Mouse (Mus musculus) embryonic facial prominence, embryonic 14.5 days (tissue): ENCODE measurements around the gene Plekhg5. TPM values are rescaled to one million over a fixed set of nuclear protein-coding genes. Genes with fewer than 3 reads are reported as not detected.

Source experiments
- ATAC-seq: fragments of 200-750 bp; cut with Nextera tagmentation; 2 replicates; pipeline ENCODE4 v1.8.0; 2017; ENCODE audit warnings: low read depth, moderate number of reproducible peaks, moderate TSS enrichment
- DNase-seq: peaks from one replicate; pipeline ENCODE4 v3.0.0-alpha.2; 2015; ENCODE audit warnings: low spot score
- H3K27ac ChIP-seq: fragments of 300-500 bp; sonication (generic); replicated peaks from 2 replicates; pipeline ENCODE4 v1.5.1; 2014; ENCODE audit warnings: low read depth, mild to moderate bottlenecking, low read length, moderate library complexity
- H3K27me3 ChIP-seq: fragments of 300-500 bp; sonication (generic); replicated peaks from 2 replicates; pipeline ENCODE4 v1.6.1; 2014; ENCODE audit warnings: low read length; ENCODE audit not compliant: control insufficient read depth, insufficient read depth
- H3K36me3 ChIP-seq: fragments of 300-500 bp; sonication (generic); 2 replicates; pipeline ENCODE4 v1.6.1; 2014; ENCODE audit warnings: low read length, mixed read lengths; ENCODE audit not compliant: control insufficient read depth, insufficient read depth
- H3K4me1 ChIP-seq: fragments of 300-500 bp; sonication (generic); 2 replicates; pipeline ENCODE4 v1.6.1; 2014; ENCODE audit warnings: antibody characterized with exemption, low read length; ENCODE audit not compliant: control insufficient read depth, insufficient read depth
- H3K4me2 ChIP-seq: fragments of 300-500 bp; sonication (generic); 2 replicates; pipeline ENCODE4 v1.6.1; 2014; ENCODE audit warnings: low read depth, mild to moderate bottlenecking, low read length, moderate library complexity, mixed read lengths
- H3K4me3 ChIP-seq: fragments of 300-500 bp; sonication (generic); 2 replicates; pipeline ENCODE4 v1.5.1; 2014; ENCODE audit warnings: low read depth, mild to moderate bottlenecking, low read length
- H3K9ac ChIP-seq: fragments of 300-500 bp; sonication (generic); 2 replicates; pipeline ENCODE4 v1.6.1; 2014; ENCODE audit warnings: low read depth, mild to moderate bottlenecking, low read length, moderate library complexity, mixed read lengths
- H3K9me3 ChIP-seq: fragments of 300-500 bp; sonication (generic); 2 replicates; pipeline ENCODE4 v1.6.1; 2016; ENCODE audit warnings: low read length; ENCODE audit not compliant: control insufficient read depth
- WGBS: fragments of 180-500 bp; shearing (Covaris S2); extraction: QIAGEN DNeasy Blood & Tissue Kit; methylation state at CpG from one replicate; pipeline ENCODE4 v1.1.7; 2014; 5-methylcytosine and 5-hydroxymethylcytosine counted together
- polyA plus RNA-seq: library from polyadenylated mRNA; unstranded; fragments of >200 nt; fragmentation: Nextera tagmentation; extraction: Ambion mirVana; gene quantifications from 2 replicates; pipeline ENCODE4 v1.2.1, GENCODE M21; 2014

Gene Plekhg5
- polyA plus RNA-seq, 1 experiment from 2014 or later = 12.0 TPM

GRCm38 (mm10) chr4:152161601-152162000 lies 89.3 kb downstream of the Plekhg5 start:
- H3K4me3 ChIP-seq = no peak overlapping the region
- no peak overlapping the region for H3K9ac ChIP-seq
- no peaks in the 10 kb centered on the region; the same call in 1 of the 2 replicates for H3K4me1 ChIP-seq
- DNase-seq = no peak
- no peaks in the 10 kb centered on the region for H3K36me3 ChIP-seq
- H3K4me2 ChIP-seq = no peak overlapping the region
- no peaks in the 10 kb centered on the region for H3K9me3 ChIP-seq
- ATAC-seq = no peak
- no peak overlapping the region for H3K27ac ChIP-seq
- H3K27me3 ChIP-seq = peaks cover 67% of the 10 kb centered on the region
- 79% methylated on average over 6 of the region's 6 CpGs for WGBS

- Histone ChIP-seq H3K4me1 (no peaks in the 10 kb centered on the region; the same call in 1 of the 2 replicates), H3K4me2 (no peak overlapping the region), H3K36me3 (no peaks in the 10 kb centered on the region), H3K9me3 (no peaks in the 10 kb centered on the region), H3K27ac (no peak overlapping the region), H3K9ac (no peak overlapping the region), H3K27me3 (peaks cover 59% of the 10 kb centered on the region), H3K4me3 (no peak overlapping the region)
- DNase-seq (no peak), ATAC-seq (no peak)
- WGBS = 83% methylated on average over 2 of the region's 2 CpGs
Observed at GRCm38 (mm10) chr4:152162748-152163147, 90.5 kb downstream of the Plekhg5 start.

Other genes starting within 250 kb of the Plekhg5 start
- 77.3 and 88.0 TPM in 2 replicates for gene Camta1, start 210.6 kb upstream of the Plekhg5 start, polyA plus RNA-seq
- 47.5 and 53.1 TPM in 2 replicates for gene Dnajc11, start 138.8 kb upstream of the Plekhg5 start, polyA plus RNA-seq
- gene Thap3, start 83.5 kb upstream of the Plekhg5 start, polyA plus RNA-seq = 31.7 and 32.7 TPM in 2 replicates
- gene Phf13, start 76.2 kb upstream of the Plekhg5 start, polyA plus RNA-seq = 30.1 and 32.6 TPM in 2 replicates
- 10.9 and 11.2 TPM in 2 replicates for gene Klhl21, start 63.7 kb upstream of the Plekhg5 start, polyA plus RNA-seq
- 19.0 and 19.9 TPM in 2 replicates for gene Zbtb48, start 44.8 kb upstream of the Plekhg5 start, polyA plus RNA-seq
- gene Tas1r1, start 33.9 kb upstream of the Plekhg5 start, polyA plus RNA-seq = 1.2 and 1.5 TPM in 2 replicates
- gene Nol9, start 33.2 kb upstream of the Plekhg5 start, polyA plus RNA-seq = 25.1 and 26.5 TPM in 2 replicates
- gene Tnfrsf25, start 43.4 kb downstream of the Plekhg5 start, polyA plus RNA-seq = 0.65 and 1.4 TPM in 2 replicates
- gene Espn, start 79.9 kb downstream of the Plekhg5 start, polyA plus RNA-seq = 4.2 and 4.4 TPM in 2 replicates
- gene Hes2, start 86.4 kb downstream of the Plekhg5 start, polyA plus RNA-seq = 0.25 and 0.43 TPM in 2 replicates
- gene Acot7, start 105.6 kb downstream of the Plekhg5 start, polyA plus RNA-seq = 70.1 and 71.8 TPM in 2 replicates
- 36.7 and 40.7 TPM in 2 replicates for gene Gpr153, start 201.7 kb downstream of the Plekhg5 start, polyA plus RNA-seq
- not detected in 2 replicates for gene Hes3, start 219.2 kb downstream of the Plekhg5 start, polyA plus RNA-seq
- 25.1 and 26.9 TPM in 2 replicates for gene Icmt, start 224.7 kb downstream of the Plekhg5 start, polyA plus RNA-seq
- 0.56 and 0.84 TPM in 2 replicates for gene Rnf207, start 246.5 kb downstream of the Plekhg5 start, polyA plus RNA-seq